Mouse (Mus musculus): ENCODE measurements around the gene Abt1. TPM values are rescaled to one million over a fixed set of nuclear protein-coding genes. Genes with fewer than 3 reads are reported as not detected.
"Not testable (repeated sequence)": the region's sequence is repeated elsewhere in the genome, so short reads cannot be mapped to it uniquely, and the experiment has no call there.

Abt1 gene
- polyA plus RNA-seq, 1 experiment from 2014 or later: 8.9 TPM

- no peaks in the 10 kb centered on the region for H3K36me3 ChIP-seq (ENCODE audit: control insufficient read depth, insufficient read depth, low read length)
- no peak overlapping the region for H3K27ac ChIP-seq (ENCODE audit: low read depth, low read length)
- no peaks in the 10 kb centered on the region for H3K4me1 ChIP-seq (ENCODE audit: control insufficient read depth, insufficient read depth, low read length)
- H3K27me3 ChIP-seq (ENCODE audit: control insufficient read depth, insufficient read depth, low read length): peaks cover 3% of the 10 kb centered on the region; the same call in 1 of the 2 replicates
- peak overlapping the region; percentile 74 for H3K4me2 ChIP-seq
- no peak for ATAC-seq (replicated peaks; ENCODE audit: insufficient number of reproducible peaks, low FRiP score, low TSS enrichment)
- H3K9ac ChIP-seq (ENCODE audit: low read depth, low read length): no peak overlapping the region
- peak overlapping the region; percentile 44 for H3K4me3 ChIP-seq (ENCODE audit: low read depth, low read length)
- 5% methylated on average over 24 of the region's 24 CpGs for WGBS (ENCODE audit: insufficient replicate concordance)
- H3K9me3 ChIP-seq (replicated peaks; ENCODE audit: control insufficient read depth, low read length): no peaks in the 10 kb centered on the region
Observed at GRCm38 (mm10) chr13:23400771-23401682, 22.6 kb downstream of the Abt1 start.

- not testable (repeated sequence) for H3K4me1 ChIP-seq (ENCODE audit: control insufficient read depth, insufficient read depth, low read length); H3K9me3 ChIP-seq (replicated peaks; ENCODE audit: control insufficient read depth, low read length); H3K36me3 ChIP-seq (ENCODE audit: control insufficient read depth, insufficient read depth, low read length); H3K27ac ChIP-seq (ENCODE audit: low read depth, low read length); H3K9ac ChIP-seq (ENCODE audit: low read depth, low read length); ATAC-seq (replicated peaks; ENCODE audit: insufficient number of reproducible peaks, low FRiP score, low TSS enrichment)
- WGBS (ENCODE audit: insufficient replicate concordance): 9% methylated on average over 14 of the region's 14 CpGs
- peak overlapping the region; percentile 67 for H3K4me2 ChIP-seq
- H3K27me3 ChIP-seq (ENCODE audit: control insufficient read depth, insufficient read depth, low read length): peaks cover 18% of the 10 kb centered on the region
- peak overlapping the region; percentile 57 for H3K4me3 ChIP-seq (ENCODE audit: low read depth, low read length)
Observed at GRCm38 (mm10) chr13:23396913-23397312, 26.8 kb downstream of the Abt1 start.

DNA sequence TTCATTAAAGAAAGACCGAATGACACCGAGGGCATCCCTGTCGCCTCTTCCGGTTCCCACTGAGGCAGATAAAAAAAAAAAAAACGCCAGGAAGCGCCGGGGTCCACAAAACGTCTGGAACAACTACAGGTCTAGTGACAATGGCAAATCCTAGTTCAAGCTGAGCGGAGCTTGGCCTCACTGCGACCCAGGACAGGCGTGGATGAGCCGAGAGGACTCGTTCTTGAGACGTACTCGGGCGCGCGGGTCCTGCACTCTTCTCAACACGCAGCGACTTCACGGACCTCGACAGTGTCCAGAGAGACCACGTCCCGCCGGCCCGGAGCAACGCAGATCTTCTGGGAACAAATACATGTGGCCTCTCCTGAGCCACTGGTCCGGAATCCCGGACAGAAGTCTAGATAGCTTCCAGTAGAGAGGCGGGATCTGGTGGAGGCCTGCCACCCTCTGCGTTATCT, 27.4 kb downstream of the Abt1 start:
- peak overlapping the region; percentile 57 for H3K4me3 ChIP-seq (ENCODE audit: low read depth, low read length)
- peaks cover 18% of the 10 kb centered on the region for H3K27me3 ChIP-seq (ENCODE audit: control insufficient read depth, insufficient read depth, low read length)
- no peak overlapping the region for H3K27ac ChIP-seq (ENCODE audit: low read depth, low read length)
- under 1% methylated on average over 31 of the region's 31 CpGs for WGBS (ENCODE audit: insufficient replicate concordance)
- peak overlapping the region; percentile 28; the same call in 1 of the 2 replicates for H3K9ac ChIP-seq (ENCODE audit: low read depth, low read length)
- H3K4me2 ChIP-seq: peak overlapping the region; percentile 67
- no peaks in the 10 kb centered on the region for H3K4me1 ChIP-seq (ENCODE audit: control insufficient read depth, insufficient read depth, low read length)
- 0 out of 2 replicates have a peak, but pooled peaks have one; percentile 39 for ATAC-seq (replicated peaks; ENCODE audit: insufficient number of reproducible peaks, low FRiP score, low TSS enrichment)
- H3K9me3 ChIP-seq (replicated peaks; ENCODE audit: control insufficient read depth, low read length): no peaks in the 10 kb centered on the region
- H3K36me3 ChIP-seq (ENCODE audit: control insufficient read depth, insufficient read depth, low read length): no peaks in the 10 kb centered on the region

- Histone ChIP-seq H3K27me3 (ENCODE audit: control insufficient read depth, insufficient read depth, low read length) (peaks cover 18% of the 10 kb centered on the region), H3K4me2 (peak overlapping the region; percentile 67)
Observed at GRCm38 (mm10) chr13:23395301-23396245, 28.1 kb downstream of the Abt1 start.

GRCm38 (mm10) chr13:23387548-23387947, 36.1 kb downstream of the Abt1 start:
- H3K9ac ChIP-seq (ENCODE audit: low read depth, low read length): no peak overlapping the region
- ATAC-seq (replicated peaks; ENCODE audit: insufficient number of reproducible peaks, low FRiP score, low TSS enrichment): no peak
- H3K4me3 ChIP-seq (ENCODE audit: low read depth, low read length): no peak overlapping the region
- H3K27me3 ChIP-seq (ENCODE audit: control insufficient read depth, insufficient read depth, low read length): no peaks in the 10 kb centered on the region
- no peaks in the 10 kb centered on the region for H3K9me3 ChIP-seq (replicated peaks; ENCODE audit: control insufficient read depth, low read length)
- H3K27ac ChIP-seq (ENCODE audit: low read depth, low read length): no peak overlapping the region
- H3K4me1 ChIP-seq (ENCODE audit: control insufficient read depth, insufficient read depth, low read length): no peaks in the 10 kb centered on the region
- WGBS (ENCODE audit: insufficient replicate concordance): 72% methylated on average over 1 of the region's 1 CpGs
- no peak overlapping the region for H3K4me2 ChIP-seq
- H3K36me3 ChIP-seq (ENCODE audit: control insufficient read depth, insufficient read depth, low read length): no peaks in the 10 kb centered on the region

More at GRCm38 (mm10) chr13:23395301-23396245, 28.1 kb downstream of the Abt1 start:
- Histone ChIP-seq H3K9me3 (replicated peaks; ENCODE audit: control insufficient read depth, low read length) (no peaks in the 10 kb centered on the region), H3K4me1 (ENCODE audit: control insufficient read depth, insufficient read depth, low read length) (no peaks in the 10 kb centered on the region), H3K27ac (ENCODE audit: low read depth, low read length) (no peak overlapping the region), H3K36me3 (ENCODE audit: control insufficient read depth, insufficient read depth, low read length) (no peaks in the 10 kb centered on the region), H3K9ac (ENCODE audit: low read depth, low read length) (peak overlapping the region; percentile 28; the same call in 1 of the 2 replicates), H3K4me3 (ENCODE audit: low read depth, low read length) (peak overlapping the region; percentile 57)
- no peak for ATAC-seq (replicated peaks; ENCODE audit: insufficient number of reproducible peaks, low FRiP score, low TSS enrichment)
- WGBS (ENCODE audit: insufficient replicate concordance): 4% methylated on average over 43 of the region's 43 CpGs

GRCm38 (mm10) chr13:23383127-23383526, 40.5 kb downstream of the Abt1 start:
- Histone ChIP-seq H3K4me3 (ENCODE audit: low read depth, low read length) (no peak overlapping the region), H3K9me3 (replicated peaks; ENCODE audit: control insufficient read depth, low read length) (no peaks in the 10 kb centered on the region), H3K4me1 (ENCODE audit: control insufficient read depth, insufficient read depth, low read length) (no peaks in the 10 kb centered on the region), H3K4me2 (no peak overlapping the region), H3K27ac (ENCODE audit: low read depth, low read length) (no peak overlapping the region), H3K36me3 (ENCODE audit: control insufficient read depth, insufficient read depth, low read length) (no peaks in the 10 kb centered on the region), H3K9ac (ENCODE audit: low read depth, low read length) (no peak overlapping the region), H3K27me3 (ENCODE audit: control insufficient read depth, insufficient read depth, low read length) (no peaks in the 10 kb centered on the region)
- WGBS (ENCODE audit: insufficient replicate concordance): 48% methylated on average over 1 of the region's 1 CpGs
- no peak for ATAC-seq (replicated peaks; ENCODE audit: insufficient number of reproducible peaks, low FRiP score, low TSS enrichment)

- no peak for ATAC-seq (replicated peaks; ENCODE audit: insufficient number of reproducible peaks, low FRiP score, low TSS enrichment)
Observed at GRCm38 (mm10) chr13:23372433-23372832, 51.2 kb downstream of the Abt1 start.

DNA sequence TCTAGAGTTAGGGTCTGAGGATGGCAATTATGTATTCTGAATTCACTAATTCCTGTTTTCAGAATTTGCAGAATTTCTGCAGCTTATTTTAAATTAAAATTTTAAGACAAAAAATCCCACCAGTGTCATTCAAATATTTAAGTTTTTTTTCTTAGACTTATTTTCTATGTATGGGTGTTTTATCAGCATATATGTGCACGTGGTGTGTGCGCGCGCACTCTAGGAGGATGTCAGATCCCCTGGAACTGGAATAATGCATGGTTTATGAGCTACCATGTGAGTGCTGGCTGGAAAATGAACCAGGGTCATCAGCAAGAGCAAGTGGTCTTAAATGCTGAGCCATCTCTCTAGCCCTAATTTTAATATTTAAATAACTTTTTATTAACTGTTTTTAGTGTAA, 53.6 kb downstream of the Abt1 start:
- no peak for ATAC-seq (replicated peaks; ENCODE audit: insufficient number of reproducible peaks, low FRiP score, low TSS enrichment)
- H3K36me3 ChIP-seq (ENCODE audit: control insufficient read depth, insufficient read depth, low read length): no peaks in the 10 kb centered on the region
- H3K27ac ChIP-seq (ENCODE audit: low read depth, low read length): no peak overlapping the region
- peaks cover 8% of the 10 kb centered on the region; the same call in 1 of the 2 replicates for H3K4me1 ChIP-seq (ENCODE audit: control insufficient read depth, insufficient read depth, low read length)
- H3K4me3 ChIP-seq (ENCODE audit: low read depth, low read length): peak overlapping the region; percentile 69; the same call in 1 of the 2 replicates
- H3K9ac ChIP-seq (ENCODE audit: low read depth, low read length): no peak overlapping the region
- 87% methylated on average over 4 of the region's 4 CpGs for WGBS (ENCODE audit: insufficient replicate concordance)
- no peaks in the 10 kb centered on the region for H3K9me3 ChIP-seq (replicated peaks; ENCODE audit: control insufficient read depth, low read length)
- H3K27me3 ChIP-seq (ENCODE audit: control insufficient read depth, insufficient read depth, low read length): no peaks in the 10 kb centered on the region
- H3K4me2 ChIP-seq: peak overlapping the region; percentile 88

More at GRCm38 (mm10) chr13:23372433-23372832, 51.2 kb downstream of the Abt1 start:
- Histone ChIP-seq H3K9ac (ENCODE audit: low read depth, low read length) (no peak overlapping the region), H3K36me3 (ENCODE audit: control insufficient read depth, insufficient read depth, low read length) (no peaks in the 10 kb centered on the region), H3K27ac (ENCODE audit: low read depth, low read length) (no peak overlapping the region), H3K9me3 (replicated peaks; ENCODE audit: control insufficient read depth, low read length) (no peaks in the 10 kb centered on the region), H3K4me1 (ENCODE audit: control insufficient read depth, insufficient read depth, low read length) (peaks cover 6% of the 10 kb centered on the region; the same call in 1 of the 2 replicates), H3K27me3 (ENCODE audit: control insufficient read depth, insufficient read depth, low read length) (no peaks in the 10 kb centered on the region), H3K4me3 (ENCODE audit: low read depth, low read length) (no peak overlapping the region), H3K4me2 (no peak overlapping the region)
- WGBS (ENCODE audit: insufficient replicate concordance): 78% methylated on average over 1 of the region's 1 CpGs
